Mouse (Mus musculus) intestine, embryonic 16.5 days (tissue): ENCODE data around the gene Hyal6. TPM values are rescaled to one million over a fixed set of nuclear protein-coding genes. Genes with fewer than 3 reads are reported as not detected.

Experiments used
- ATAC-seq: fragments of 200-750 bp; cut with Nextera tagmentation; 2 replicates; pipeline ENCODE4 v1.8.0; 2017; ENCODE audit warnings: moderate TSS enrichment, moderate library complexity
- H3K27ac ChIP-seq: fragments of 300-500 bp; sonication (generic); 2 replicates; pipeline ENCODE4 v1.5.1; 2014; ENCODE audit warnings: mild to moderate bottlenecking, low read length
- H3K27me3 ChIP-seq: fragments of 300-500 bp; sonication (generic); replicated peaks from 2 replicates; pipeline ENCODE4 v1.6.1; 2014; ENCODE audit warnings: low read length, control low read depth, mixed read lengths; ENCODE audit not compliant: control insufficient read depth, insufficient read depth
- H3K36me3 ChIP-seq: fragments of 300-500 bp; sonication (generic); 2 replicates; pipeline ENCODE4 v1.6.1; 2014; ENCODE audit warnings: low read length, control low read depth; ENCODE audit not compliant: control insufficient read depth, insufficient read depth
- H3K4me1 ChIP-seq: fragments of 300-500 bp; sonication (generic); 2 replicates; pipeline ENCODE4 v1.6.1; 2014; ENCODE audit warnings: low read length, control low read depth, mixed read lengths; ENCODE audit not compliant: control insufficient read depth, insufficient read depth
- H3K4me2 ChIP-seq: fragments of 300-500 bp; sonication (generic); 2 replicates; pipeline ENCODE4 v1.6.1; 2014; ENCODE audit warnings: low read depth, low read length, control low read depth
- H3K4me3 ChIP-seq: fragments of 300-500 bp; sonication (generic); 2 replicates; pipeline ENCODE4 v1.5.1; 2014; ENCODE audit warnings: mild to moderate bottlenecking, low read length
- H3K9ac ChIP-seq: fragments of 300-500 bp; sonication (generic); 2 replicates; pipeline ENCODE4 v1.6.1; 2014; ENCODE audit warnings: low read depth, low read length
- H3K9me3 ChIP-seq: fragments of 300-500 bp; sonication (generic); 2 replicates; pipeline ENCODE4 v1.6.1; 2016; ENCODE audit warnings: low read length, control low read depth; ENCODE audit not compliant: control insufficient read depth
- WGBS: fragments of 180-500 bp; shearing (Covaris S2); extraction: QIAGEN DNeasy Blood & Tissue Kit; methylation state at CpG from one replicate; pipeline ENCODE4 v1.1.7; 2014; 5-methylcytosine and 5-hydroxymethylcytosine counted together
- polyA plus RNA-seq: library from polyadenylated mRNA; unstranded; fragments of >200 nt; fragmentation: Nextera tagmentation; extraction: Ambion mirVana; gene quantifications from 2 replicates; pipeline ENCODE4 v1.2.1, GENCODE M21; 2015

The Hyal6 gene
- polyA plus RNA-seq, 1 experiment from 2014 or later: not detected

DNA sequence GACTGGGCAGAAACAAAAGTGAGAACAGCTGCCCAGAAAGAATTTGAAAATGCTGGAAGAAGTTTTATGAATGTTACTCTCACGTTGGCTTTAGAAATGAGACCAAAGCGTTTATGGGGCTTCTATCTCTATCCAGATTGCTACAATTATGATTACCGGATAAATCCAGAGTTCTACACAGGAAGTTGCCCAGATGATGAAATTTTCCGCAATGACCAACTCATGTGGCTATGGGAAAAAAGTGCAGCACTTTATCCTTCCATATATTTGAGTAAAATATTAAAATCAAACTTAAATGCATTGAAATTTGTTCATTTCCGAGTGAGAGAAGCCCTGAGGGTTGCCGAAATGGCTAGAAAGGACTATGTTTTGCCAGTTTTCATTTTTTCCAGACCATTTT, 1.5 kb downstream of the Hyal6 start:
- ATAC-seq: no peak
- WGBS: 86% methylated on average over 6 of the region's 6 CpGs

DNA sequence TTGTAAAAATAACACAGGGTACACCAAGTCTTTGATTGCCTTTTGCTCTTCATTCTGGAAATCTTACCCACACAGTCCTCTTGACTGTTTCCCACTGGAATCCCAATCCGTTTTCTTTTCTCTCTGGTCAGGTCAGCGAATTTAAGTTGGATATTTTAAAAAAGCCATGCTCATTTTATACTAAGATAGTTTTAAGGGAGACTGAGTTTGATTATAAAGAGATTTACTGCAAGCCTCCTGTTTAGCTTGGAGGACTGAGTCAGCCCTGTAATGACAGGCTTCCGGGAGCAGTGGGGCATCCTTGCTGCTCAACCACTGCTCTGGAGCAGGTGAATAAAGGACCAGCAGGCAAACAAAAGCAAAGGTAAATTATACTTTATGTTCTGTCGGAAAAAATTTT, 15.0 kb downstream of the Hyal6 start, which contains the start of gene Hyal4:
Gene Hyal4, plus strand, starts transcription at position 301 of the 400 bp plus-strand sequence.
- H3K36me3 ChIP-seq: no peaks in the 10 kb centered on the region
- WGBS: 80% methylated on average over 4 of the region's 4 CpGs
- H3K4me1 ChIP-seq: no peaks in the 10 kb centered on the region
- H3K4me2 ChIP-seq: no peak within 1 kb of the TSS
- no peak for ATAC-seq
- H3K27ac ChIP-seq: no peak within 1 kb of the TSS
- no peak within 1 kb of the TSS for H3K9ac ChIP-seq
- H3K4me3 ChIP-seq: no peak within 1 kb of the TSS
- H3K9me3 ChIP-seq: no peaks in the 10 kb centered on the region
- no peaks in the 10 kb centered on the region for H3K27me3 ChIP-seq

More for the DNA sequence above, 1.5 kb downstream of the Hyal6 start:
- no peak overlapping the region for H3K9ac ChIP-seq
- no peaks in the 10 kb centered on the region for H3K27me3 ChIP-seq
- H3K4me2 ChIP-seq: no peak overlapping the region
- no peaks in the 10 kb centered on the region for H3K36me3 ChIP-seq
- no peaks in the 10 kb centered on the region for H3K9me3 ChIP-seq
- no peak overlapping the region for H3K27ac ChIP-seq
- no peak overlapping the region for H3K4me3 ChIP-seq
- H3K4me1 ChIP-seq: no peaks in the 10 kb centered on the region

DNA sequence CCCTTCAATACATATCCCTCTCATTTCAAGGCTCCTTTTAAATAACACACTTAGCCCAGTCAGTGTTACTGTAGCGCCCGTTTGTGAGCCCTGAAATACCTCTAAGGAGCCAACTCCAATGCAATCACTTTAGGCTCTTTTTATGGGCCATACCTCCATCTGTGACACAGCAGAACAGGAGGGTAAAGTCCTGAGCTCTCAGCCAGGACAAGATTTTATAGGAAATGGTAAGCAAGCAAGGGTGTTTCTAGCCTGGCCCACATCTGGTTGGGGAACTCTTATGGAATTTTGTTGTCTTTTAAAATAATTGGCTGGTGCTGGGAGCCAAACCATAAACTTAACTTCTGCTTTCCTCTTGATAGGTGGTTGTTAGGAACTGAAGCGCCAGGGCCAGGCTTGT, 26.2 kb downstream of the Hyal6 start:
- ATAC-seq: no peak
- WGBS: 91% methylated on average over 3 of the region's 3 CpGs
- Histone ChIP-seq H3K4me1 (no peaks in the 10 kb centered on the region), H3K27me3 (no peaks in the 10 kb centered on the region), H3K9me3 (no peaks in the 10 kb centered on the region), H3K4me2 (no peak overlapping the region), H3K36me3 (no peaks in the 10 kb centered on the region), H3K9ac (no peak overlapping the region), H3K27ac (no peak overlapping the region), H3K4me3 (no peak overlapping the region)

DNA sequence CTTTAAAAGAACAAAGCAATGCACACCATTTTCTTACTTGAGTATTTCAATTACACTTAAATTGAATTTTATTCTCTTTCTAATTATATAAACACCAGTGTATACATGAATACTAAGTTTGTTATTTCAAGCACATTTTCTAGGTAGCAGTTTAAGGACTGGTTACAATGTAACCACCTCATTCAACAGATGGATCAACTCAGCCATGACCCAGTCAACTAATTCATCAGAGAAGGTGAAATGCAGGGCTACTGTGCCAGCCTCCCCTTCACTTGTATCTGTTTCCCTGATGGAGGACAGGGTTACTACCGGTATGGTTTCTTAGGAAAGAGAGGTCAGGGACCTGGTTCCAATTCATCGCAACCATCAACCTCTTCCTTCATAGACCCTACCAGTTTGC, 33.2 kb downstream of the Hyal6 start:
- Histone ChIP-seq H3K36me3 (no peaks in the 10 kb centered on the region), H3K9ac (no peak overlapping the region), H3K4me1 (no peaks in the 10 kb centered on the region), H3K27me3 (no peaks in the 10 kb centered on the region), H3K9me3 (no peaks in the 10 kb centered on the region), H3K4me2 (no peak overlapping the region), H3K27ac (no peak overlapping the region), H3K4me3 (no peak overlapping the region)
- ATAC-seq: no peak
- WGBS: 78% methylated on average over 2 of the region's 2 CpGs

DNA sequence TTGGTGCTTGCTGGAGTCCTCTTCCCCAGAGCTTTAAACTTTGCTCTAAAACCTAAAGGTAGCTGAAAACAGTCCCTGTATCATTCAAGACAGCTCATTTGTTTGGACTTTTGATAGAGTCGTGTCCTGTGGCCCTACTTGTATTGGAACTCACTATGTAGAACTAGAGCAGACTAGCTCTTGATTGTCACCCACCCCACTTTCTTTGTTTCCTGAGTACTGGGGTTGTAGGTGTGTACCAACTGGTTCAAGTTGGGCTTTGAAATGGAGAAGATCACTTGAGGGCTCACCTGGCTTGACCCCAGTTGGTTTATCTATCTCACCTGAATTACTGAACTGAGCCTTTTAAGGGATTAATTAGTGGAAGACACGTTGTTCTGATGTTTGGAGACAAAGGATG, 46.1 kb downstream of the Hyal6 start:
- Histone ChIP-seq H3K4me2 (no peak overlapping the region), H3K4me1 (no peaks in the 10 kb centered on the region), H3K9ac (no peak overlapping the region), H3K4me3 (no peak overlapping the region), H3K36me3 (no peaks in the 10 kb centered on the region), H3K27ac (no peak overlapping the region), H3K27me3 (no peaks in the 10 kb centered on the region), H3K9me3 (no peaks in the 10 kb centered on the region)
- ATAC-seq: no peak
- WGBS: 58% methylated on average over 2 of the region's 2 CpGs

DNA sequence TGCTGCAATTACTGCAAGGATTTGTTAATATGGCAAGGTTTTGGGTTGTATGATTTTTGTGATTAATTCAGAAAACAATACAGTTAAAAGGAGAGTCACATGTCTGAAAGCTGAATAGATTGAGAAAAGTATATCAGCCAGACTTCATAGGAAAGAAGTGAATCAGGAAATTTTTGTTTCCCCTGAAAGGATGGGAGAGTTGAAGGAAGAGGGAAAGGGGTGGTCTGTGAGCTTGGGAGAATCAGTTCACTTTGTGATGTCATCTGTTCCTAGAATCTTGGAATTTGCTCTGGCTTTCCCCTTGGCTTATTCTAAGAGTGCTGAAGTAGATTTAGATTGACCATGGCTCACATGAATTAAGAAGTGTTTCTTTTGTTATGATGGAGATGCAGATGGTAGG, 57.8 kb downstream of the Hyal6 start, which contains the start of gene Spam1:
Gene Spam1, plus strand, starts transcription at position 301 of the 400 bp plus-strand sequence.
- H3K4me3 ChIP-seq: no peak within 1 kb of the TSS
- no peaks in the 10 kb centered on the region for H3K9me3 ChIP-seq
- H3K27me3 ChIP-seq: no peaks in the 10 kb centered on the region
- no peak within 1 kb of the TSS for H3K27ac ChIP-seq
- ATAC-seq: no peak
- H3K36me3 ChIP-seq: no peaks in the 10 kb centered on the region
- H3K4me2 ChIP-seq: no peak within 1 kb of the TSS
- H3K4me1 ChIP-seq: no peaks in the 10 kb centered on the region
- H3K9ac ChIP-seq: no peak within 1 kb of the TSS

Other genes with a start within 250 kb of the Hyal6 start
- gene Iqub, start 218.2 kb upstream of the Hyal6 start, polyA plus RNA-seq: 0.04 TPM in 1 of 2 replicates, not detected in the other
- gene Ndufa5, start 205.2 kb upstream of the Hyal6 start, polyA plus RNA-seq: 380 and 393 TPM in 2 replicates
- gene Asb15, start 205.1 kb upstream of the Hyal6 start, polyA plus RNA-seq: not detected in 2 replicates
- gene Lmod2, start 135.5 kb upstream of the Hyal6 start, polyA plus RNA-seq: 0.09 TPM in 1 of 2 replicates, not detected in the other
- 76.6 and 85.0 TPM in 2 replicates for gene Wasl, start 68.2 kb upstream of the Hyal6 start, polyA plus RNA-seq
- gene Hyal4, start 15.1 kb downstream of the Hyal6 start, polyA plus RNA-seq: not detected in 2 replicates
- not detected in 2 replicates for gene Spam1, start 57.9 kb downstream of the Hyal6 start, polyA plus RNA-seq
- gene Hyal5, start 124.8 kb downstream of the Hyal6 start, polyA plus RNA-seq: 17.8 and 36.7 TPM in 2 replicates
- gene Tmem229a, start 223.1 kb downstream of the Hyal6 start, polyA plus RNA-seq: 0.82 and 0.98 TPM in 2 replicates